Mouse (Mus musculus) adrenal gland, postnatal 14 days (tissue): ENCODE data around the gene A2ml1. TPM values are rescaled to one million over a fixed set of nuclear protein-coding genes. Genes with fewer than 3 reads are reported as not detected.
A peak's percentile ranks its signal among the peaks of the same experiment; 100 is the strongest.
"Not testable (repeated sequence)": the region's sequence is repeated elsewhere in the genome, so short reads cannot be mapped to it uniquely, and the experiment has no call there.

Experiments used
- DNase-seq: peaks from one replicate; pipeline ENCODE4 v3.0.0; 2021; ENCODE audit warnings: mixed read lengths
- long read RNA-seq, 2 experiments: library from polyadenylated mRNA; stranded (forward); transcript quantifications; one replicate each; pipeline ENCODE4 v2.0.0; 2021
- total RNA-seq: library from RNA; stranded (reverse); gene quantifications from 2 replicates; pipeline ENCODE4 v1.2.3, GENCODE M21; 2021

A2ml1 gene
- total RNA-seq: 2.3 TPM in 1 of 2 replicates, not detected in the other
- long read RNA-seq, experiment 1, partial matches to known transcripts: 0 of 1 reads
- long read RNA-seq, experiment 1, other reads (novel, unspliced or antisense): 0 of 1 reads
- long read RNA-seq, experiment 2, partial matches to known transcripts: 0 of 1 reads
- long read RNA-seq, experiment 2, other reads (novel, unspliced or antisense): 0 of 1 reads

- no peak for DNase-seq
Observed at GRCm38 (mm10) chr6:128581508-128581907, at the start of gene A2ml1. A2ml1 (minus strand) TSS chr6:128581608.

GRCm38 (mm10) chr6:128629771-128630739 lies 48.6 kb upstream of the A2ml1 start:
- peak; percentile 42 for DNase-seq

- DNase-seq: not testable (repeated sequence)
Observed at GRCm38 (mm10) chr6:128625246-128625645, 43.8 kb upstream of the A2ml1 start.

- DNase-seq: no peak
Observed at GRCm38 (mm10) chr6:128624425-128624824, 43.0 kb upstream of the A2ml1 start.

- DNase-seq: not testable (repeated sequence)
Observed at GRCm38 (mm10) chr6:128623433-128623832, 42.0 kb upstream of the A2ml1 start, which contains the start of gene Klrb1a. Klrb1a (minus strand) TSS chr6:128623533.

GRCm38 (mm10) chr6:128622733-128623132 lies 41.3 kb upstream of the A2ml1 start:
- no peak for DNase-seq

- no peak for DNase-seq
Observed at GRCm38 (mm10) chr6:128606350-128606749, 24.9 kb upstream of the A2ml1 start.

- peak; percentile 28 for DNase-seq
Observed at GRCm38 (mm10) chr6:128604512-128604911, 23.1 kb upstream of the A2ml1 start.

- no peak for DNase-seq
Observed at GRCm38 (mm10) chr6:128602463-128603201, 21.2 kb upstream of the A2ml1 start.

GRCm38 (mm10) chr6:128602026-128602425 lies 20.6 kb upstream of the A2ml1 start:
- no peak for DNase-seq

- peak; percentile 33 for DNase-seq
Observed at GRCm38 (mm10) chr6:128599555-128599954, 18.1 kb upstream of the A2ml1 start.

- no peak for DNase-seq
Observed at GRCm38 (mm10) chr6:128598256-128599047, 17.0 kb upstream of the A2ml1 start.

GRCm38 (mm10) chr6:128597121-128597522 lies 15.7 kb upstream of the A2ml1 start:
- DNase-seq: peak; percentile 44

- peak; percentile 20 for DNase-seq
Observed at GRCm38 (mm10) chr6:128594651-128595050, 13.2 kb upstream of the A2ml1 start.

GRCm38 (mm10) chr6:128589426-128589825 lies 8.0 kb upstream of the A2ml1 start:
- no peak for DNase-seq

GRCm38 (mm10) chr6:128587619-128588018 lies 6.2 kb upstream of the A2ml1 start:
- no peak for DNase-seq

GRCm38 (mm10) chr6:128585642-128586245 lies 4.3 kb upstream of the A2ml1 start:
- DNase-seq: no peak

- peak; percentile 21 for DNase-seq
Observed at GRCm38 (mm10) chr6:128584070-128584660, 2.8 kb upstream of the A2ml1 start.

- no peak for DNase-seq
Observed at GRCm38 (mm10) chr6:128577301-128577700, 4.1 kb downstream of the A2ml1 start.

GRCm38 (mm10) chr6:128566589-128566988 lies 14.8 kb downstream of the A2ml1 start:
- DNase-seq: no peak

- DNase-seq: no peak
Observed at GRCm38 (mm10) chr6:128554049-128554448, 27.4 kb downstream of the A2ml1 start.
